Mouse (Mus musculus) embryonic fibroblast, embryonic 13.5 days (primary cell): ENCODE measurements around the gene Sprr2e.

Source experiments
- CTCF ChIP-seq: IDR thresholded peaks from 2 replicates; pipeline ENCODE4 v1.5.1; 2011; ENCODE audit warnings: mild to moderate bottlenecking, control low read depth, low read length, moderate library complexity, borderline replicate concordance; ENCODE audit not compliant: insufficient read depth
- POLR2A ChIP-seq: IDR thresholded peaks from 2 replicates; pipeline ENCODE4 v1.6.1; 2011; ENCODE audit warnings: low read depth, mild to moderate bottlenecking, control low read depth, low read length, moderate library complexity

- TF ChIP-seq CTCF (no peak), POLR2A (no peak)
Measured at GRCm38 (mm10) chr3:92361619-92362018, 9.7 kb downstream of the Sprr2e start.
